Mouse (Mus musculus): ENCODE results near the gene Hspb2.

DNA sequence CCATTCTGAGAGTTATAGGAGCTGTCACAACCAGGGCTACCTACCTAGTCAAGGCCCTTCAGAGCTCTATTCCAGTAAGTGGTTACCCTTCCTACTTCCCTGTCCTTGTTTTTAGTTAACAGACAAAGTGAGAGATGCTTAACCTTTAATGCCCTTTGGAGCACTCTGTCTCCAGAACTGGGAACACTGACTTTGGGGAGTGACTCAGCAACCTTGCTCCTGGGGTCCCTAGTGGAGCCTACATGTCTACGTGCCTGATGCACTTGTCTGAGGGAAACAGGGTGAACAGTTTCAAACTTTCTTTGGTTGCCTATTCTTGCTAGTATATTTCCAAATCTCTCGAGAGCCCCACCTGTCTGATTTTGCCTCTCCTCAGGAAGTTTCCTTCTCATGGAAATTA, 9.4 kb downstream of the Hspb2 start:
- TF ChIP-seq POLR2A (IDR thresholded peaks at IDR 0.05; ENCODE audit: insufficient read length, low read depth) (no peak), USF1 (IDR thresholded peaks at IDR 0.05; ENCODE audit: low read depth) (no peak), MYOD1 (IDR thresholded peaks at IDR 0.05; ENCODE audit: control insufficient read depth in 1 of 3, insufficient read length in 2 of 3, low read depth in 2 of 3) (no peak), TCF12 (IDR thresholded peaks at IDR 0.05; ENCODE audit: insufficient read depth, poor library complexity, severe bottlenecking) (no peak), MAX (IDR thresholded peaks at IDR 0.05; ENCODE audit: low read depth) (no peak), E2F4 (IDR thresholded peaks at IDR 0.05; ENCODE audit: insufficient read depth) (no peak), POLR2AphosphoS2 (IDR thresholded peaks at IDR 0.05; ENCODE audit: insufficient read length, low read depth) (no peak), MYOG (IDR thresholded peaks at IDR 0.05; ENCODE audit: control insufficient read depth in 1 of 3, insufficient read depth in 1 of 3, insufficient read length in 2 of 3, low read depth in 2 of 3) (no peak)
